Mouse (Mus musculus) adrenal gland (tissue): ENCODE data around the gene Fam50b.

Source experiments
- intact Hi-C: fragments of 180-260 bp; cut with DNase I; formaldehyde crosslinking; loops from one replicate; pipeline ENCODE4 v1.15.1; 2025

Gene Fam50b

GRCm38 (mm10) chr13:34793066-34793465, 58.4 kb downstream of the Fam50b start:
- intact Hi-C loops, result loop anchor here (5.0 to 10.0 kb wide), 2 partner anchors 69 to 608 kb away; no protein-coding TSS in a partner anchor

GRCm38 (mm10) chr13:34793816-34794215, 59.2 kb downstream of the Fam50b start:
- intact Hi-C loops, result loop anchor here (1.0 to 10.0 kb wide), 3 partner anchors 68 to 609 kb away; no protein-coding TSS in a partner anchor

- intact Hi-C loops, result loop anchor here (1.0 to 10.0 kb wide), 3 partner anchors 68 to 610 kb away; no protein-coding TSS in a partner anchor
Measured at GRCm38 (mm10) chr13:34794426-34794825, 59.8 kb downstream of the Fam50b start.
